Comparison of ENCODE assay signal across 17 mouse cellular contexts in the genomic region with DNA sequence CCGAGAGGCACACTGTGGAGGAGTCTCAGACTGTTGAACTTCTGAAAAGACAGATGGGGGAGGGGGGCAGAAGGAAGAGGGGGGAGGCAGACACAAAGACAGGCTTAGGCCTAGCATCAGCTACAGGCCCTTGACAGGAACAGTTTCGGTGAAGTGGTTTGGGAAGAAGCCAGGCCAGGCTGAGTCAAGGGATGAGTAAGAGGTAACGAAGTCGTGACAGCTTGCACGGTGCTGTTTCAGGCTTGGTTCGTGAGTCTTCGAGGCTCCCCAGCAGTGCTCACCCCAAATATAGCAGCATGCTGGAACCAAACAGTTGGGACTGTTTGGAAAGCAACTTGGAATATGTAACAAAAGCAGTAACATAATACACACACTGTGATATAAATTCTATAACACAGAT. TPM values are rescaled to one million over a fixed set of nuclear protein-coding genes. Genes with fewer than 3 reads are reported as not detected.
DNase-seq lines count a peak whose midpoint lies in the region; TF ChIP-seq lines count a peak whose summit lies in the region.
"Had no signal": no experiment of that assay in that cellular context is flagged by ENCODE, and none has a peak within 500 bp of the region (broad histone marks: within the 10 kb centered on the region; RNA-seq: fewer than 3 reads in every experiment).

No protein-coding gene starts in this region.

- intact Hi-C loops in gastrocnemius, postnatal 14 days (cut with DNase I; ENCODE audit: low total_unique reads), result loop anchor here (2.0 to 10.0 kb wide), 2 partner anchors 269 to 491 kb away; no protein-coding TSS in a partner anchor

- H3K27me3 ChIP-seq in cerebellum, adult 2 months (ENCODE audit: control insufficient read depth, insufficient read depth, low read length), result no peaks in the 10 kb centered on the region
- H3K27me3 ChIP-seq: embryonic facial prominence, embryonic 13.5 days had no signal

- no peak overlapping the region for H3K27ac ChIP-seq in cerebellum, adult 2 months (ENCODE audit: insufficient read depth, low read length)
- H3K27ac ChIP-seq: embryonic facial prominence, embryonic 13.5 days; limb, embryonic 13.5 days had no signal

- peak; percentile 46 to 78 for DNase-seq in cerebellum, adult 2 months
- DNase-seq in cerebellum, adult 9-10 months, result no peak
- DNase-seq in adrenal gland, postnatal 10 days, result peak; percentile 63
- peak; percentile 68 to 77 for DNase-seq in layer of hippocampus, adult 18-20 months (ENCODE audit: low spot score in 2 of 2)
- DNase-seq in right cerebral cortex, adult 18-20 months, result peak; percentile 92
- no peak for DNase-seq in kidney, postnatal 4 days
- no peak for DNase-seq in gastrocnemius, postnatal 14 days
- no peak for DNase-seq in urinary bladder, postnatal 4 days (ENCODE audit: low spot score in 2 of 2)
- DNase-seq: B cell, adult 2 months; heart, postnatal 14 days; kidney, adult 8-10 months; lung, postnatal 10 days; thymus, postnatal 4 days had no signal

- H3K4me3 ChIP-seq in cerebellum, adult 2 months (replicated peaks; ENCODE audit: insufficient read depth, low read depth, low read length), result no peak overlapping the region
- H3K4me3 ChIP-seq: embryonic facial prominence, embryonic 13.5 days; limb, embryonic 13.5 days had no signal

- no peak for TF ChIP-seq CTCF in cerebellum, adult 2 months (IDR thresholded peaks at IDR 0.05; ENCODE audit: borderline replicate concordance, insufficient read depth, low read depth, low read length)

- no peaks in the 10 kb centered on the region for H3K4me1 ChIP-seq in cerebellum, adult 2 months (ENCODE audit: control insufficient read depth, insufficient read depth, low read length)
- H3K4me1 ChIP-seq: embryonic facial prominence, embryonic 13.5 days; limb, embryonic 13.5 days had no signal

- WGBS in cerebellum, adult 2 months, result 26% methylated on average over 7 of the region's 7 CpGs

- TF ChIP-seq POLR2A in cerebellum, adult 2 months (IDR thresholded peaks at IDR 0.05; ENCODE audit: borderline replicate concordance, insufficient read depth, low read length), result no peak

RNA-seq across cellular contexts. Expression of gene Spesp1, which starts 2.3 kb away (rescaled TPM):
- not detected in 2 replicates for polyA plus RNA-seq in cerebellum, adult 2 months (2012; rRNA removed)
- total RNA-seq in adrenal gland, postnatal 10 days (2021), result not detected
- under 1 TPM; 0.20 to 0.27 TPM for total RNA-seq in layer of hippocampus, adult 18-20 months (2021)
- total RNA-seq in gastrocnemius, postnatal 14 days (2021), result not detected
- total RNA-seq: gastrocnemius, postnatal 4 days; heart, postnatal 14 days had no signal
- polyA plus RNA-seq: embryonic facial prominence, embryonic 13.5 days; limb, embryonic 13.5 days; small intestine, adult 2 months had no signal

RNA-seq across cellular contexts. Expression of gene Anp32a, which starts 56.8 kb away (rescaled TPM):
- polyA plus RNA-seq in cerebellum, adult 2 months (2012; rRNA removed), result 421 and 445 TPM in 2 replicates
- total RNA-seq in adrenal gland, postnatal 10 days (2021), result 100 to 1,000 TPM; 274 to 316 TPM
- 100 to 1,000 TPM; 318 to 326 TPM for total RNA-seq in layer of hippocampus, adult 18-20 months (2021)
- 10 to 100 TPM; 73.6 to 76.9 TPM for total RNA-seq in gastrocnemius, postnatal 14 days (2021)

Comparison
In these comparisons a context has a peak if more than half of its experiments do, and no peak if none do; other contexts are left out.
1. DNase-seq: peak in cerebellum, adult 2 months (2 of 2), adrenal gland, postnatal 10 days (single experiment), layer of hippocampus, adult 18-20 months (2 of 2) and right cerebral cortex, adult 18-20 months (single experiment); none in cerebellum, adult 9-10 months (single experiment), kidney, postnatal 4 days (0 of 2), gastrocnemius, postnatal 14 days (single experiment) and urinary bladder, postnatal 4 days (0 of 2).